Mouse (Mus musculus) heart, postnatal 4 days (tissue): ENCODE measurements at regions not wholly inside any gene's neighbourhood (a gene's known extent, or its start where the extent isn't known, plus 50 kb on each side); places are given as distances from the start of the nearest gene placed in this dataset.

Experiments used
- DNase-seq: peaks from one replicate; pipeline ENCODE4 v3.0.0; 2021

- DNase-seq, result peak; percentile 83
Measured at GRCm38 (mm10) chr5:121078531-121078930, 68.6 kb upstream of the Rph3a start.

- no peak for DNase-seq
Measured at GRCm38 (mm10) chr5:121076741-121077140, 66.8 kb upstream of the Rph3a start.

GRCm38 (mm10) chr5:121068821-121069220 lies 58.9 kb upstream of the Rph3a start:
- peak; percentile 63 for DNase-seq

GRCm38 (mm10) chr5:121064721-121065120 lies 54.8 kb upstream of the Rph3a start:
- no peak for DNase-seq

GRCm38 (mm10) chr5:121062930-121063584 lies 53.2 kb upstream of the Rph3a start:
- DNase-seq, result no peak

GRCm38 (mm10) chr5:121061688-121062087 lies 51.8 kb upstream of the Rph3a start:
- no peak for DNase-seq
